Mouse (Mus musculus): ENCODE data around the gene Zfhx2.

Gene Zfhx2

DNA sequence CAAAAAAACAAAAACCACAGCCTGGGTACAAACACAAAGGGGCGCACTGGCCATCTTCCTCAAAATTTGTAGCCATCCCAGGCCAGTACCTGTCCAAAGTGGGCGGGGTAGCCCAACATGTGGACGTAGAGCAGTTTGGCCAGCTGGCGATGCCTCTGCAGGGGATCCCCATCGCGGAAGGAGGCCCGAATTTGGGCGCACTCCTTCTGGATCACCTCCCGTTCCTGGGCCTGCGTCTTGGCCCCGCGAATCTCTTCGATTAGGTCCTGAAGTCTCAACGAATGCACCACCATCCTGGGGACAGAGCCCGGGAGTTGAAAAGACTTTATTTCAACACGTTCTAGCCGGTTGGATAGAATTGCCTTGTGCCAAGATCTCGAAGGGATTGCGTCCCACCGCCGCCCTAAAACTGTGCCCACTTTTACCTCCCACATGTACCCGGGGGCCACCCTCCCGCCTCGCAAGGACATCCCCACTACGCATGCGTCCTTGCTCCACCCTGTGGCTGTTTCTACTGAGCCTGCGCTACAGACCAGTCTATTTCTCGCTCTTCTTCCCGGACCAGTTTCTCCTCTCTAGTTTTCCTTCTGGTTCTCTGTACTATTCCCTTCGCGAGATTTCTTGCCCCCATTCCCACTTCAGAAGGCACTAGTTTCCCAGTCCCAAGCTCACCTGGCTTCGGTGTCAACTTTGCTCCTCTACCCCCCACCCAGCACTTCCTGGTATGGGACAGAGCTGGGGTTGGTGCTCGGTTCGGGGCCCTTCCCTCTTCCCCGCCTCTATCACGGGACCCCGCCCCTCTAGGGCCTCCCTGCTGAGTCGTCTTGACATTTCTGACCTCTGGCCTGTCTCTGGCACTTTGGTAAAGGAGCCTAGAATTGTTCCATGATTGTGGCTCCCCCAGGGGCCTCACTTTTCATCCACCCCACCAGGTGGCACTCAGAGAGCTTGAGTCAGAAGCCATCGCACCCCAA lies 14.0 kb upstream of the Zfhx2 start, which contains the start of gene Ap1g2:
TSS of gene Ap1g2 (minus strand) at position 758 of the 974 bp plus-strand sequence.
- peak; percentile 94 for DNase-seq (ENCODE audit: low read depth)

DNA sequence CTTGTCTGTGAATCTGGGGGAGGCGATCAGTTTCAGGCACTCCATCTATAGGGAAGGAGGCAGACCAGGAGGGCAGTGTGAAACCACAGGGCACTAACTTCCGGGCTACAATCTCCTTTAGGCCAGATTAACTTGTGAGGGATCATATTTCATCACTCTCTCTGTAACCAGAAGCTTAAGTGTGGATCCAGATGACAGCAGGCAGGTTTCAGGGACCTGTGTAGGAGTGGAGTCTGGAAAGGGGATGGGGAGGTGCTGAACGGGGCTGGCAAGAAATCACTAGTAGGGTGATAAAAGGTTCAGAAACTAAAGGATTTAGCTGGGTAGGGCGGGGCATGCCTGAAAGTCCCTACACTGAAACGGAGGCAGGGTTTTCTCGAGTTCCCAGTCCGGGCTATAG lies 13.3 kb upstream of the Zfhx2 start:
- DNase-seq (ENCODE audit: low read depth) = peak; percentile 82

DNA sequence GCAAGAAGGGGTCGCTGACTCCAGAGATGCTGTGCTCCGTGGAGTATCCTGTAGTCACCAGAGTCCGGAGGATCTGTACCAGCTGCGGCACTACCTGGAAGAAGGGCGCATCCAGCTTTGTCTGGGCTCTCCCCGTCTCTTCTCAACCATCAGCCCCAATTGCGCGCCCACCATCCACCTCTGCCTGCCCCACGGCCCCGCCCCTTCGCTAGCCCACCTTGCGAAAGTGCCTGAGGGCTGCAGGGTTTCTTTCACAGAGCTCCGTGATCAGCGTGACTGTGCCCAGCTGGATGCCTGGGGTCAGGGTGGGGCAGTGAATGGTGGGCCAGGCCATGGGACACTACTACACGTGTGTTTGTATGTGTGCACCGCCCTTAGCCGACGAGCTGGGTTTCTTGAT lies 12.2 kb upstream of the Zfhx2 start:
- DNase-seq (ENCODE audit: low read depth) = no peak

DNA sequence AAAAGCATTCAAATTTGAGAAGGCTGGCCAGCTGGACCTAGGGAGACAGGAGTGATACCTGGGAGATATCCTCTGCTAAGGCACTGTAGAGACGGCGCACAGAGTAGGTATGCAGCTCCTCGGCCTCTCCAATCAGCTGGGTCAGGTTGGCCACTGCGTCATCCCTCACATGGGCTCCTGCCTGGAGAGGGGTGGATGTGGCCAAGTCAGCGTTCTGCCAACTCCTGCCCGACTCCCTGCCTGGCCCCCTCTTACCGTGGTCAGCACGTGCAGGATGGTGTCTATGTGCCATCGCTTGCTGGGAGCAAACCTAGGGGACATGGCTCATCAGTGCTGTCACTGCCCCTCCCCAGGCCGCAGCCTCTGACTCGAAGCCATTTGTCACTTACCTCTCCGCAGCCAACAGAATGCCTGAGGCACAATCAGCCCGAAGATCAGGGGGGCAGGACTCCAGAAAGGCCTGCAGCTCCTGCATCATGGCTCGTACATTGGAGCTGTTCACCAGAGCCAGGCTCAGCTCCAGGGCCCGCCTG lies 10.2 kb upstream of the Zfhx2 start:
- no peak for DNase-seq (ENCODE audit: low read depth)

DNA sequence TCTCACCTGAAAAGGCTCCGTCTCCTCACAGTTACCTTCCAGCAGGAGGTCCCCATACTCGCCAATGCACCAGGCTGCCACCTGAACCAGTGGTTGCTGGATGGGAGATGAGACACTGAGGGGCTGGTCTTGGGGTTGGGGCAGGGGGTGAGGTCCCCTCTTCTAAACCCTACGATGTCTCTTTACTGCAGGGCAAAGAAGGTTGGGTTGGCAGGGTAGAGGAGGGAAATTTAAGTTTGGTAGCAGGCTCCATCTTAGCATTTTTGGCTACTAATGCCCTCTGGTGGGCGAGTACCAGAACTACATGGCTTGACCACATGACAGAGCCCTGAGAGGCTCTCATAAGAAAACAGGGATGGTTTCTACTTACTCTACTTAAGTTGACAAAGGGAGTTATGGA lies 9.5 kb upstream of the Zfhx2 start:
- DNase-seq (ENCODE audit: low read depth) = peak; percentile 74

DNA sequence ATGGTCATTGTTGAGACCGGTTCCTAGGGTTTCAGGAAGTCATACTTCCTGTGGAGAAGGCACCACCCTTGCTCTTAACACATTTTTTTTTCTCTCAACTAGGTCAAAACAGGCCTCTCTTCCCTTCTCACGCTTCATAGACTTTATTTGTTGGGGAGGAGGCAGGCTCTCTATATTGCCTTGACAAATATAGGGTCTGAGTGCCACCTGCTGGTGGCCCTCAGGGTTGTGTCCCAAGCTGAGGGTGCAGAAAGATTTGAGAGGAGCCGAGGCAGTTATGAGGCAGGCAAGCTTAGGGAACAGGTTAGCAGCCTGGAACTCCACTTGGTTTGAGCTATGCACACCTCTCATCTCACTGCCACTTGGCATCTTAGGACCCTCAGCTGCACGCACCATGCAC lies 5.9 kb upstream of the Zfhx2 start:
- DNase-seq (ENCODE audit: low read depth) = peak; percentile 79

DNA sequence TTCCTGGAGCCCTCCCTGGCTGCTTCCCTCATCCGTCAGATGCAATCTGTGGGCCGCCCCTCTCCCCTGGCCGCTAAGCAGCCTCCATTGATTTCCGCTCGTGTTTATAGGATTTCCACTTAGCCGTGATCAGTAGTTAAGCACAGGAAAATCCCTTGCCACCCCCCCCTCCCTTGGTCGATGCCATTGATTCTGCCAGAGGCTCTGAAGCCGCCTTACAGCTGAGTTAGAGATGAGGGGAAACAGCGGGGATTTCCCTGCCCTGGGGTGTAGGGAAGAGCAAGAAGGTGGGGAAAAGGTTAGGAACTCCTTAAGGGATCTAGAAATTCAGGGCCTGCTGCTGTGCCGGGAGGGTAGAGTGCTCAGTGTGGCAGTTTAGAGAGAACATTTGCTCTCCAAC lies 5.5 kb upstream of the Zfhx2 start:
- no peak for DNase-seq (ENCODE audit: low read depth)

DNA sequence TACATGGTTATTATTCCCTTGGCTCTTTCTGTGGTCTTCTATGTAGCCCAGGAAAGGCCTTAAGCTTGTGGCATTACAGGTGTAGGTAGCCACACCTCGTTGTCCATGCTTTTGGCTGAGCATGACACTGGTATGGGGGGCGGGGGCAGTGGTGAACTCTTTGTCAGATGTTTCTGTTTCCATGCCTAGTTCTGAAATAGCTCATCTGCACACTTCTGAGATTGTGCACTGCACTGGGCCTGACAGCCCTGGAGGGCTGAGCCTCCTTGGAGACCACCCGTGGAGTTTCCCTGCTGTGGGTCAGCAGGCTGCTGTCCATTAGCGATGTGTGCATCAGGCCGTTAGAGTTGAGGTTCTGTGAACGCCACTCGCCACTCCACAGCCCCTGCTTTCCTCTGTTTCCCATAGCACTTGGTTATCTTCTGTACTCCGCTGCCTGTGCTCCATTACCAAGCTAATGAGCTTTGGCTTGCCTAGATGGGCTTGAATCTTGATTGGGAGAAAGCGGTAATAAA lies 4.5 kb upstream of the Zfhx2 start:
- DNase-seq (ENCODE audit: low read depth) = no peak

DNA sequence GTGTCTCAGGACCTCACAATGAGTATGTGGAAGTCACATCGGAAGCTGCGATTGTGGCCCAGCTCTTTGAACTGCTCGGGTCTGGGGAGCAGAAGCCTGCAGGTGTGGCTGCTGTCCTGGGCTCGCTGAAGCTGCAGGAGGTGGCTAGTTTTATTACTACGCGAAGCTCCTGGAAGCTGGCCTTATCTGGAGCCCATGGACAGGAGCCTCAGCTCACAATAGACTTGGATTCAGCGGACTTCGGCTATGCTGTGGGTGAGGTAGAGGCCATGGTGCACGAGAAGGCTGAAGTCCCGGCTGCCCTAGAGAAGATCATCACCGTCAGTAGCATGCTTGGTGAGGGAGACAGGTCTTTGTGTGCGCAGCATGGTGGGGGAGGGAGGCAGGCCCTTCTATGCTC lies 3.5 kb upstream of the Zfhx2 start:
- DNase-seq (ENCODE audit: low read depth) = peak; percentile 60

DNA sequence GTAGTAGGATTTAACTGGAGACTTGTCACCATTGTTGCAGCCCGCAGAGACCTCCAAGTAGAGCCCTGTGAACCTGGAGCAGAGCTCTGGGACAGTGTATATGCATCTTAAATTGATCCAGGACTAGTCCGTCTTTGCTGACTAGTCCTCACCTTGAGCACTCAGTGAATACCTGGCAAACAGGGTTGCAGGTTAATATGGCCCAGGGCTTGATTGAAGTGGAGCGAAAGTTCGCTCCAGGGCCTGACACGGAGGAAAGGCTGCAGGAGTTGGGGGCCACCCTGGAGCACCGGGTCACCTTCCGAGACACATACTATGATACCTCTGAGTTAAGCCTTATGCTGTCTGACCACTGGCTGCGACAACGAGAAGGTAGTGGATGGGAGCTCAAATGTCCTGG lies 3.1 kb upstream of the Zfhx2 start:
- DNase-seq (ENCODE audit: low read depth) = no peak

DNA sequence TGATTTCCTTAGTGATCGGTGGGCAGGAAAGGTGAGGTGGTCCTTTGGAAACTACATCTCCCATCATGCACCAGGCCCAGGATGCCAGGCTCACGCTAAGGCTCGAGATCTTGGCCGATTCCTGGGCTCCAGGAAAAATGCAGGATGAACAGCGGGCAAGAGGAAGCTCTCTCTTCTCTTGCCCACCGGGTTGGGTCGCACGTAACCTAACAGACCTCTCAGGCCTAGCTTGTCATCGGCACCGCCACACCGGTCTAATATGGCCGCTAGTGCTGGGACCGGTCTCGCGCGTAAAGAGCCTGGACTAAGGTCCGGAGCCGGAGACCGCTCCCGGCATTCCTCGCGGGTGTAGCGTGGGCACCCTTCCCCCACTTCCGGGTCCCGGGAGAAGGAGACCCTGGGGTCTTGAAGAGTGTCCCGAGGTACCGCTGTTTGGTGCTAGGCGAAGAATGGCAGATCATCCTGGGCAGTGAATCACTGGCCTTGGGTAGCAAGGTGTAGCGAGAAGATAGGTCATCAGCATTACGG lies 2.6 kb upstream of the Zfhx2 start, which contains the start of gene Thtpa:
TSS of gene Thtpa (plus strand) at position 81 of the 528 bp plus-strand sequence.
- DNase-seq (ENCODE audit: low read depth) = peak; percentile 85

DNA sequence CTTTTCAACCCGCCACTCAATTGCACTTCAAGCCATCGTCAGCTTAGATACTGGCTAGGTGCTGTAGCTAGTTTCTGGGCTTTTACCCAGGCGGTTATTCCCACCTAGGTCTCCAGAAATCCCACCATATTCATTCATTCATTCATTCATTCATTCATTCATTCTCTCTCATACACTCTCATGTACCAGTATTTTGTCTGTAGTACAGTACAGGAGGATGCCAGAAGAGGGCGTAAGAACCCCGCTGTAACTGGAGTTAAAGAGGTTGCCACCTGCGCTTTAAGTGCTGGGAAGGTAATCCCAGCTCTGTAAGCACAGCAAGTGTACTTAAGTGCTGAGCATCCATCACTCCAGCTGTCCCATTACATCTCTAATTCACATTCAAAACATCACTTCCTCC lies 1.8 kb upstream of the Zfhx2 start:
- peak; percentile 79 for DNase-seq (ENCODE audit: low read depth)

DNA sequence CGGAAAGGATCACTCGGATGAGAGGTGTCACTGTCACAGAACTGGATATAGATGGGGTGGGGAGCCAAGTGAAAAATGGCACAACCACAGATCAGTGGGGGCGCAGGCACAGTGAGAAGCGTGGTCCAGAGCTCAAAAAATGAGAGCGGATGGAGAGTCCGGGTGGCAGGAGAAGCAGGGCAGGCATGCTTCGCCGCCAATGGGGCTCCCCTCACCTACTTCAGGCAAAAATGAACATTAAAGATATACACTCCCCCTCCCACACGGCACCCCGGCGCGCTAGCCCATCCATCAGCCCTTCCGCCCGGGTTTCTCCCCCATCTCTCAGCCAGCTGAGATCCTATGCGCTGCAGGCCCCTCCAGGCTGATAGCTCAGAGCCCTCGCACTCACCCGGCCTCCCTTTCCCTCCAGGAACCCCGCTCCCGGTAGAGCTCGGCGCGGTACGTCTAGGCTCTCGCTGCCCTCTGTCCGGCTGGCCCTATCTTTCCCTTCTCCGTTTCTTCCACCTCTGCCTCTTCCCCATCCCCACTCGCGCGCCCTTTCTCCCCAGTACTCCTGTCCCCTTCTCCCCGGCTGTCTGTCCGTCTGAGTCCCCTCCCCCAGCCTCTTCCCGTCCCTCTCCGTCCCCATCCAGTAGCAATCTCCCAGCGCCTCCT lies 787 bp downstream of the Zfhx2 start:
- DNase-seq (ENCODE audit: low read depth) = no peak

DNA sequence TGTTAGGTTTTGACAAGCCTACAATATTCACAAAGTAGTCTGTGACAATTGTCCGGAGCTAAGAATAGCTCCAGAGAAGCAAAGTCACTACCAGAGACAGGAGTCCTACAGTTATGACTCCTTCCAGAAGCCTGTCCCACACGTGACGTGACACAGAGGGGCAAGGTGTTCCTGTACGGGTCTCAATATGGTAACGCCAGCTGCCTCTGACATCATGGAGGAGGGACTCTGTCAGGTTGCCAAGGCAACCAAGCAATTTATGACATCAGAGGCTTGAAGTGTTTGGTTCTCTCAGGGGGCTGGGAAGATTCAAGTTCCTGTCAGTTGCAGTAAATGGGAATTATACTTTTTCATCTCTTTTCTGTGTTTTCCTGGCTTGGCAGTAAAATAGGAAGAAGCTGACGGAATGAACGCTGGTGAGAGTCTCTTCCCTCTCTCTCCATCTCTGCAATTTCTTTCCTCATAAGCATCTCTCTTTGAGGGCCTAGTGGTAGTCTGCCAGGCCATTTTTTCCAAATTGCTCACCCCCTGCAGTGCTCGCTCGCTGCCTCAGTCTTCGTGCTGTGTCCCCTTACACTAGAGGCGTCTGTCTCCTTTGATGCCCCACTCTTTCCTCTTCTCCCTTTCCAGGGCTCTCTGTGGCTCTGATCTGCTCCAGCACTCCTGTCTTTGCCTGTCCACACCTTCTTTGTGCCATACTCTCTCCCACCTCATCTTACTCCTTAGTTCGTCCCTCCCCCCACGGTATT lies 2.8 kb downstream of the Zfhx2 start:
- DNase-seq (ENCODE audit: low read depth) = peak; percentile 11

DNA sequence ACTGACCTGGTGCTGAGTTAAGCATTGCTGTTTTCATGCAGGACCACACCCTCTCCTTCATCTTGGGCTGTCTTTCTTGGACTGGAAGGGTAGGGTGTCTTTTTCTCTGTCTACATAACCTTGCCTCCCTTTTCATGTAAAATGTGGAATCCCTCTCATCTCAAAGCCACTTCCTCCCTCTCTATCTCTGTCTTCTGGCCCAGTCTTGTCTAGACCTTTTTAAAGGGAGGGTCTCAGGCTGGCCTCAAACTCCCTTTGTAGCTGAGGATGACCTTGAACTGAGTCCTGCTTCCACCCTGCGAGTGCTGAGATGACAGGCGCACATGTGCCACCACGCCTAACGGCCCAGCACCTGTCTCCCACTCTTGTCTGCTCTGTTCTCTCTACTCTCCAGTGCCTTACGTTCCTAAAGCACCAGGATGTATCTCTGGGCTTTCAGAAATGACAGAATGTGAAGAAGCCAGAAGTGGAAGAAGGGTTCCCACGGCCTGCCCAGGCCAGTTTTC lies 6.1 kb downstream of the Zfhx2 start:
- no peak for DNase-seq (ENCODE audit: low read depth)

DNA sequence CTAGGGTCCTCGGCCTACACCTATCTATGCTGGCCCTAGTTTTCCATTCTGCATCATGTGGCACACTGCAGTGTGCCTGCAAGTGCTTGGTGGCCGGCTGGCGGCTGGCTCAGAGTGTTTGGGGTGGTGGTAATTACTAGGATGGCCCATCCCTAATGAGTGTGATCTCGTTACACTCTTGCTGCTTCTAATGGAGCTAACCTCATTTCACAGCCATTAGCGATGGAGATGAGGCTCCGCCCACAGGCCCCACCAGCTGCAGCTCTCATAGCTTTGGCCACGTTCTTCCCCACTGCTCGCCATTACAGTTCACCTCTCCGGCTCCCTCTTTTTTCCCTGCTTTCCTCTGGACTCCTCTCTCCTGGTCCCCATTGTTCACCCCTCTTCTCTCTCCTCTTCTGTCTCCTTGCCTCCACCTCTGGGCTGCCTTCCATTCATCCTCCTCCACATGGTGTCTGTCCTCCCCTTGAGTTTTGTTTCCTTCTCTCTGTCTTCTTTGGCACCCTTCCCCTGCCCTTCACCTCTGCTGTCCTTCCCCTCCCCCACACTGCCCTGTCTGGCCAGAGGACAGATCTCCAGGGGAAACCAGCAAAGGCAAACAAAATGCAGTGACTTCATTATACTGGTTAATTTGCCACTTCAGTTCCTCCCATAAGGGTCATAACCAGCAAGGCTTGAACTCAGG lies 6.7 kb downstream of the Zfhx2 start:
- DNase-seq (ENCODE audit: low read depth) = no peak

DNA sequence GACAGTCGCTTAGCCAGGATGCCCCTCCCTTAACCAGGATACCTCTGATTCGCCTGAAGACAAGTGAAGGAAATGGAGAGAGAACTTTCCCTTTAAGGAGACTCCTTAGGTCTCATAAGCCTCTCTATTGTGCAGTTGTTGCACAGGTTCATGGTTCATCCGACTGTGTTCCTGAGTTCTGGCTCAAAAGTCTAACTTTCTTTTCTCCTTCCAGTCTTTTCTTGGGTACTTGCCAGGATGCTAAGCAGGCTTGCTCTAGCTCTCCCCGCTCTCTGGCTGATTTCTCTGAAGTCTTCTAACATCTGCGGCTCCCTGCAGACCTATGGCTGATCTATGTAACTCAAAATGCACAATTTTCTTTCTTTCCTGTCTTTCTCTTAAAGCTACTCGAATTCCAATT lies 8.6 kb downstream of the Zfhx2 start:
- DNase-seq (ENCODE audit: low read depth) = no peak

DNA sequence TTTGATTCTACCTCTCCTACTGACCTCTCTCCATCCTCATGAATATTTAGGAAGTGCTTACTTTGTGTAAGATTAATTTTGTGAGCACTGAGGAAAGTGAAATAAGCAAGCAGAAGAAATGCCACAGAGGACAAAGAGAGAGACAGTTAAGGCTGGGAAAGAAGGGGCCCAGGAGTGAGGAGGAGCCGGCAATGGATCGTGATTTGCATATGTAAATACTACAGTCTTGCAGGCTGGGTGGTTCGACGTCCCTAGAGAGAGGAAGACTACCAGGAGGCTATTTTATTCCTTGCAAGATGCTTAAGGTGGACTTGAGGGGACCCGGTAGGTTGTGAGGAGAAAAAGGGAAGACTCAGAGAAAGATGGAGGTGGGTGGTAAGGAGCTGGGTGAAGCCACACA lies 11.0 kb downstream of the Zfhx2 start:
- DNase-seq (ENCODE audit: low read depth) = no peak

DNA sequence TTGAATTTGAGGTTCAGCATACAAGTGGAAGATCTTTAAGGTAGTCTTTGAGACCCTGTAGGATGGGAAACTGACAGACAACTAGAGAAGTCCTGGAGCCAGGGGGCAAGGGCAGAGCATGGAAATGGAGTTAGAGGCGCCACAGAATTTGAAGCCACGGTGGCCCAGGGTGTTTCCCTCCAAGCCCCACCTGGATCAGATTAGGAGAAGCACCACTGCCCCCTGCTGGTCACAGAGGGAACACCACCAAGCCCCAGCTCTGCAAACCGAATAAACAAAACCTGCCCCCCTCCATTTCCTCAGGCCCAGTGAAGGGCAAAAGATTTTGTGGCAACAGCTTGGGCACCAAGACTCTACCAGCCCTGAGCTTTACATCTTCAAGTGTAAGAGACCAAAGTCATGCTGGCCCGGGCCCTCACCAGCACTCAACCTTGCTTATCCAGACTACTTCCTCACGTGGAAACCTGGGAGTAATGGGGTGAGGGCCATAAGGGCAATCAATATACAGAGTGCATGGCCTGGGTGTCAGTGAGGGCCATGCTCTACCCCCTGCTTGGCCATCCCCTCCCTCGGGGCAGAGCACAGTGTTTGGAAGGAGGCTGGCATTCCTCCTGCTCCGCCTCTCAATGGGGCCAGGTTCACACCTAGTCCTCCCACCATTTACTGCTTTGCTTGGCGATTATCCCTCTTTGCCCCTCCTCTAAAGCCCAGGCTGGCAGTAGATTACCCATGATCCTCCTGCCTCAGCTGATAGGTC lies 12.7 kb downstream of the Zfhx2 start:
- DNase-seq (ENCODE audit: low read depth) = peak; percentile 70

DNA sequence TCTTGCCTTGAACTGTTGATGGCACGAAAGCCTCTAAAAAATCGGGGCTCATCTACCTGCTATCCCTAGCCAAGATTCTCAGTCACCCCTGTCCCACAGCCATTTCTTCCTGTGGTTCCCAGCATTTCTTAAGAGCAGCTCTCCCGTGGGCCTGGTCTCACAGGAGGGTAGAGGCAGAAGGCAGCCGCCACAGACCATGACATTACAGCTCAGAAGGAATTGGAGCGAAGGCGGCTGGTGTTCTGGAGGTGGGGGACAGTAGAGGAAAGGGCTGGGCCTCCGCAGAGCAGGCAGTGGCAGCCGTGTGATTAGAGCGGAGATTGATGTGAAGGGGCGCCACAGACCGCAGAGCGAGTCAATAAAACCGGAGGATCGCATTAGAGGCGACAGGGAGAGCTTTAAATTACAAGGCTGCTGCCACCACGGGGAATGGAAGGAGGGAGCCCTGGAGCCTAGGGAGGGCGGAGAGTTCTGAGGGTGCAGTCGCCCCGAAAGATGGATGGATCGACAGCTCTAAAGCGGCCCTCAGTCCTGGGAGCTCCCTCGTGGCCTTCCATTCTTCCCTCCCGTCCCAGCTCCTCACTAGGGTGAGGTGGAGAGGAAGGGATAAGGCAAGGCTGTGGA lies 13.6 kb downstream of the Zfhx2 start:
- DNase-seq (ENCODE audit: low read depth) = no peak

All from 416B (cell line).